Mouse (Mus musculus) regulatory T cell (primary cell): ENCODE data around the gene Gm15114.
"Not testable (repeated sequence)": the region's sequence is repeated elsewhere in the genome, so short reads cannot be mapped to it uniquely, and the experiment has no call there.

Experiments
- in situ Hi-C: fragments of 300-600 bp; cut with MboI, MseI; formaldehyde crosslinking; loops from one replicate; pipeline ENCODE4 v1.15.1; 2025; ENCODE audit warnings: high pct_unique_total_duplicates

Gene Gm15114

DNA sequence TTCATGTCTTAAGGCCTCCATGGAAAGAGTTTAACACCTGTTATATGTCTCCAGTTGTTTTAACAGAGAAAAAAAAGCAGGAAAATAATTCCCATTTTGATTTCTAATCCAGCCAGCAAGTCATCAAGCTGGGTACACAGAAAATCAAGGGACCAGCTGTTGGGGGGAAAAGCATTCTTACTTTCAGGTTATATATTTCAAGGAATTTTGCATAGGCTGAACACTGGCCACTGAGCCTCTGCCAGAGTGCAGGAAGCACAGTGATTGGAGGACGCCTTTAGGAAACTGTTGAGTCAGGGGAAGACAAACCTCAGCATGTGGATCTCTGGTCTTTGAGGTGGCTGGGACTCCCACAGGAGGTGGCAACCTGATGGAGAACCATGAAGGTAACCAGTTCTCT is at the start of gene Gm15114:
TSS of gene Gm15114 (plus strand) at position 301 of the 400 bp plus-strand sequence.
- in situ Hi-C loops, result not testable (repeated sequence)
